Mouse (Mus musculus) embryonic facial prominence, embryonic 15.5 days (tissue): ENCODE data around the gene Tppp3. TPM values are rescaled to one million over a fixed set of nuclear protein-coding genes. Genes with fewer than 3 reads are reported as not detected.

Experiments
- ATAC-seq: fragments of 200-750 bp; cut with Nextera tagmentation; 2 replicates; pipeline ENCODE4 v1.8.0; 2017; ENCODE audit warnings: low read depth, moderate TSS enrichment; ENCODE audit not compliant: insufficient number of reproducible peaks, low FRiP score, low TSS enrichment
- H3K27ac ChIP-seq: fragments of 300-500 bp; sonication (generic); replicated peaks from 2 replicates; pipeline ENCODE4 v1.5.1; 2015; ENCODE audit warnings: mild to moderate bottlenecking, inconsistent platforms
- H3K27me3 ChIP-seq: fragments of 300-500 bp; sonication (generic); 2 replicates; pipeline ENCODE4 v1.6.1; 2015; ENCODE audit warnings: inconsistent platforms
- H3K36me3 ChIP-seq: fragments of 300-500 bp; sonication (generic); 2 replicates; pipeline ENCODE4 v1.6.1; 2015; ENCODE audit warnings: mild to moderate bottlenecking, inconsistent platforms
- H3K4me1 ChIP-seq: fragments of 300-500 bp; sonication (generic); 2 replicates; pipeline ENCODE4 v1.6.1; 2015; ENCODE audit warnings: inconsistent platforms
- H3K4me2 ChIP-seq: fragments of 300-500 bp; sonication (generic); replicated peaks from 2 replicates; pipeline ENCODE4 v1.6.1; 2015; ENCODE audit warnings: mild to moderate bottlenecking, inconsistent platforms
- H3K4me3 ChIP-seq: fragments of 300-500 bp; sonication (generic); replicated peaks from 2 replicates; pipeline ENCODE4 v1.5.1; 2015; ENCODE audit warnings: mild to moderate bottlenecking, inconsistent platforms
- H3K9ac ChIP-seq: fragments of 300-500 bp; sonication (generic); 2 replicates; pipeline ENCODE4 v1.6.1; 2015; ENCODE audit warnings: inconsistent platforms
- H3K9me3 ChIP-seq: fragments of 300-500 bp; sonication (generic); replicated peaks from 2 replicates; pipeline ENCODE4 v1.6.1; 2016; ENCODE audit warnings: inconsistent platforms
- WGBS: fragments of 180-500 bp; shearing (Covaris S2); methylation state at CpG from one replicate; pipeline ENCODE4 v1.1.7; 2015; 5-methylcytosine and 5-hydroxymethylcytosine counted together
- polyA plus RNA-seq: library from polyadenylated mRNA; unstranded; fragments of >200 nt; fragmentation: Nextera tagmentation; extraction: Ambion mirVana; gene quantifications from 2 replicates; pipeline ENCODE4 v1.2.1, GENCODE M21; 2015

Tppp3 gene
- polyA plus RNA-seq, 1 experiment from 2014 or later = 180 TPM

GRCm38 (mm10) chr8:105484030-105484368, 12.7 kb upstream of the Tppp3 start:
- no peak overlapping the region for H3K9ac ChIP-seq
- no peak overlapping the region for H3K4me3 ChIP-seq
- H3K27me3 ChIP-seq = no peaks in the 10 kb centered on the region
- peak; percentile 52; the same call in 1 of the 2 replicates for ATAC-seq
- H3K9me3 ChIP-seq = no peaks in the 10 kb centered on the region
- 30% methylated on average over 3 of the region's 3 CpGs for WGBS
- H3K4me2 ChIP-seq = no peak overlapping the region
- peak overlapping the region; percentile 70 for H3K27ac ChIP-seq
- peaks cover 32% of the 10 kb centered on the region for H3K4me1 ChIP-seq
- H3K36me3 ChIP-seq = peaks cover 13% of the 10 kb centered on the region; the same call in 1 of the 2 replicates

- ATAC-seq = 0 out of 2 replicates have a peak, but pooled peaks have one; percentile 25
Observed at GRCm38 (mm10) chr8:105483212-105484029, 12.1 kb upstream of the Tppp3 start.

GRCm38 (mm10) chr8:105482123-105482522, 10.8 kb upstream of the Tppp3 start:
- ATAC-seq = no peak
- Histone ChIP-seq H3K27me3 (no peaks in the 10 kb centered on the region), H3K27ac (no peak overlapping the region), H3K9me3 (no peaks in the 10 kb centered on the region), H3K4me1 (peaks cover 32% of the 10 kb centered on the region), H3K9ac (no peak overlapping the region), H3K36me3 (peaks cover 26% of the 10 kb centered on the region), H3K4me3 (no peak overlapping the region), H3K4me2 (no peak overlapping the region)
- WGBS = 79% methylated on average over 8 of the region's 8 CpGs

More at GRCm38 (mm10) chr8:105483212-105484029, 12.1 kb upstream of the Tppp3 start:
- Histone ChIP-seq H3K27me3 (no peaks in the 10 kb centered on the region), H3K4me1 (peaks cover 32% of the 10 kb centered on the region), H3K4me2 (no peak overlapping the region), H3K27ac (peak overlapping the region; percentile 70), H3K9ac (no peak overlapping the region), H3K9me3 (no peaks in the 10 kb centered on the region), H3K36me3 (peaks cover 18% of the 10 kb centered on the region), H3K4me3 (no peak overlapping the region)
- 30% methylated on average over 14 of the region's 14 CpGs for WGBS

- Histone ChIP-seq H3K27ac (no peak overlapping the region), H3K9me3 (no peaks in the 10 kb centered on the region), H3K27me3 (no peaks in the 10 kb centered on the region), H3K36me3 (peaks cover 31% of the 10 kb centered on the region), H3K4me1 (peaks cover 38% of the 10 kb centered on the region), H3K4me3 (no peak overlapping the region), H3K4me2 (no peak overlapping the region), H3K9ac (no peak overlapping the region)
- ATAC-seq = no peak
- WGBS = 76% methylated on average over 6 of the region's 6 CpGs
Observed at GRCm38 (mm10) chr8:105481453-105481852, 10.1 kb upstream of the Tppp3 start.

GRCm38 (mm10) chr8:105481013-105481412, 9.7 kb upstream of the Tppp3 start:
- H3K9ac ChIP-seq = no peak overlapping the region
- no peak overlapping the region for H3K4me2 ChIP-seq
- H3K4me3 ChIP-seq = no peak overlapping the region
- H3K36me3 ChIP-seq = peaks cover 34% of the 10 kb centered on the region
- no peak for ATAC-seq
- WGBS = 27% methylated on average over 2 of the region's 2 CpGs
- no peaks in the 10 kb centered on the region for H3K9me3 ChIP-seq
- H3K4me1 ChIP-seq = peaks cover 38% of the 10 kb centered on the region
- no peaks in the 10 kb centered on the region for H3K27me3 ChIP-seq
- no peak overlapping the region for H3K27ac ChIP-seq

GRCm38 (mm10) chr8:105477792-105478191, 6.5 kb upstream of the Tppp3 start:
- 77% methylated on average over 3 of the region's 3 CpGs for WGBS
- no peaks in the 10 kb centered on the region for H3K9me3 ChIP-seq
- no peak overlapping the region for H3K4me2 ChIP-seq
- peaks cover 7% of the 10 kb centered on the region for H3K27me3 ChIP-seq
- no peak overlapping the region for H3K4me3 ChIP-seq
- H3K36me3 ChIP-seq = peaks cover 43% of the 10 kb centered on the region
- no peak overlapping the region for H3K27ac ChIP-seq
- no peak overlapping the region for H3K9ac ChIP-seq
- no peak for ATAC-seq
- H3K4me1 ChIP-seq = peaks cover 37% of the 10 kb centered on the region

- Histone ChIP-seq H3K9ac (no peak overlapping the region), H3K4me1 (peaks cover 31% of the 10 kb centered on the region), H3K9me3 (no peaks in the 10 kb centered on the region), H3K36me3 (peaks cover 50% of the 10 kb centered on the region), H3K27me3 (peaks cover 12% of the 10 kb centered on the region), H3K4me2 (no peak overlapping the region), H3K4me3 (no peak overlapping the region), H3K27ac (no peak overlapping the region)
- 46% methylated on average over 25 of the region's 25 CpGs for WGBS
- no peak for ATAC-seq
Observed at GRCm38 (mm10) chr8:105476628-105477413, 5.5 kb upstream of the Tppp3 start.

- Histone ChIP-seq H3K27me3 (peaks cover 12% of the 10 kb centered on the region), H3K27ac (no peak overlapping the region), H3K4me2 (no peak overlapping the region), H3K36me3 (peaks cover 50% of the 10 kb centered on the region), H3K4me3 (no peak overlapping the region), H3K9ac (no peak overlapping the region), H3K9me3 (no peaks in the 10 kb centered on the region), H3K4me1 (peaks cover 33% of the 10 kb centered on the region)
- WGBS = 87% methylated on average over 7 of the region's 7 CpGs
- ATAC-seq = no peak
Observed at GRCm38 (mm10) chr8:105476161-105476560, 4.8 kb upstream of the Tppp3 start.

- Histone ChIP-seq H3K27me3 (peaks cover 12% of the 10 kb centered on the region), H3K4me1 (peaks cover 34% of the 10 kb centered on the region), H3K9ac (no peak overlapping the region), H3K27ac (no peak overlapping the region), H3K4me3 (no peak overlapping the region), H3K36me3 (peaks cover 50% of the 10 kb centered on the region), H3K4me2 (no peak overlapping the region), H3K9me3 (no peaks in the 10 kb centered on the region)
- no peak for ATAC-seq
- WGBS = 91% methylated on average over 8 of the region's 8 CpGs
Observed at GRCm38 (mm10) chr8:105475742-105476141, 4.4 kb upstream of the Tppp3 start.

- H3K36me3 ChIP-seq = peaks cover 50% of the 10 kb centered on the region
- no peak overlapping the region for H3K9ac ChIP-seq
- H3K4me2 ChIP-seq = no peak overlapping the region
- 55% methylated on average over 4 of the region's 4 CpGs for WGBS
- peaks cover 12% of the 10 kb centered on the region for H3K27me3 ChIP-seq
- 0 out of 2 replicates have a peak overlapping the region, but pooled peaks have one; percentile 34 for H3K27ac ChIP-seq
- ATAC-seq = no peak
- H3K4me3 ChIP-seq = no peak overlapping the region
- H3K9me3 ChIP-seq = no peaks in the 10 kb centered on the region
- peaks cover 38% of the 10 kb centered on the region for H3K4me1 ChIP-seq
Observed at GRCm38 (mm10) chr8:105475254-105475653, 3.9 kb upstream of the Tppp3 start.

- WGBS = 33% methylated on average over 5 of the region's 5 CpGs
- H3K36me3 ChIP-seq = peaks cover 50% of the 10 kb centered on the region
- H3K9ac ChIP-seq = no peak overlapping the region
- peaks cover 12% of the 10 kb centered on the region for H3K27me3 ChIP-seq
- no peak overlapping the region for H3K4me3 ChIP-seq
- no peak overlapping the region for H3K4me2 ChIP-seq
- H3K27ac ChIP-seq = peak overlapping the region; percentile 34; the same call in 1 of the 2 replicates
- peaks cover 44% of the 10 kb centered on the region for H3K4me1 ChIP-seq
- no peak for ATAC-seq
- no peaks in the 10 kb centered on the region for H3K9me3 ChIP-seq
Observed at GRCm38 (mm10) chr8:105474680-105475079, 3.4 kb upstream of the Tppp3 start.
